Comparison of ENCODE assay signal across 17 mouse cellular contexts in genomic region chr9:58364325-58364724, GRCm38 (mm10). TPM values are rescaled to one million over a fixed set of nuclear protein-coding genes. Genes with fewer than 3 reads are reported as not detected.
DNase-seq lines count a peak whose midpoint lies in the region.
"Had no signal": no experiment of that assay in that cellular context is flagged by ENCODE, and none has a peak within 500 bp of the region (broad histone marks: within the 10 kb centered on the region; RNA-seq: fewer than 3 reads in every experiment).

No protein-coding gene starts in this region.

- intact Hi-C loops in left cerebral cortex, postnatal 10 days (cut with DNase I): no loop called here

- DNase-seq in left cerebral cortex, adult 18-20 months (ENCODE audit: low spot score in 2 of 2): peak; percentile 8 to 31
- no peak for DNase-seq in left cerebral cortex, postnatal 10 days (ENCODE audit: extremely low spot score in 1 of 2, low spot score in 2 of 2)
- DNase-seq in right cerebral cortex, adult 18-20 months: peak; percentile 43
- DNase-seq in right cerebral cortex, postnatal 14 days: no peak
- DNase-seq in kidney, postnatal 4 days: no peak
- DNase-seq: adrenal gland, adult 2 months; adrenal gland, postnatal 10 days; adrenal gland, postnatal 25 days; cerebellum, adult 11-12 months; cerebellum, adult 2 months; cerebellum, adult 9-10 months; cerebellum, postnatal 10 days; cerebellum, postnatal 25 days; forebrain, postnatal 0 days had no signal

RNA-seq across cellular contexts. Expression of gene Tbc1d21, which starts 5.9 kb away (rescaled TPM):
- total RNA-seq in left cerebral cortex, adult 18-20 months (2021): not detected
- total RNA-seq in left cerebral cortex, postnatal 10 days (2021): not detected
- total RNA-seq: adrenal gland, adult 2 months; adrenal gland, postnatal 10 days; adrenal gland, postnatal 25 days; adrenal gland, postnatal 4 days; ES-E14; forebrain, postnatal 0 days; MEL had no signal

RNA-seq across cellular contexts. Expression of gene Loxl1, which starts 51.3 kb away (rescaled TPM):
- 1 to 10 TPM; 1.5 to 2.8 TPM for total RNA-seq in left cerebral cortex, adult 18-20 months (2021)
- 1 to 10 TPM; 3.5 to 3.9 TPM for total RNA-seq in left cerebral cortex, postnatal 10 days (2021)
- total RNA-seq: MEL had no signal

Comparison
In these comparisons a context has a peak if more than half of its experiments do, and no peak if none do; other contexts are left out.
1. DNase-seq: peak in left cerebral cortex, adult 18-20 months (2 of 2) and right cerebral cortex, adult 18-20 months (single experiment); none in left cerebral cortex, postnatal 10 days (0 of 2), right cerebral cortex, postnatal 14 days (single experiment) and kidney, postnatal 4 days (0 of 2).